Mouse (Mus musculus): ENCODE results near the gene Hes5.

The Hes5 gene

DNA sequence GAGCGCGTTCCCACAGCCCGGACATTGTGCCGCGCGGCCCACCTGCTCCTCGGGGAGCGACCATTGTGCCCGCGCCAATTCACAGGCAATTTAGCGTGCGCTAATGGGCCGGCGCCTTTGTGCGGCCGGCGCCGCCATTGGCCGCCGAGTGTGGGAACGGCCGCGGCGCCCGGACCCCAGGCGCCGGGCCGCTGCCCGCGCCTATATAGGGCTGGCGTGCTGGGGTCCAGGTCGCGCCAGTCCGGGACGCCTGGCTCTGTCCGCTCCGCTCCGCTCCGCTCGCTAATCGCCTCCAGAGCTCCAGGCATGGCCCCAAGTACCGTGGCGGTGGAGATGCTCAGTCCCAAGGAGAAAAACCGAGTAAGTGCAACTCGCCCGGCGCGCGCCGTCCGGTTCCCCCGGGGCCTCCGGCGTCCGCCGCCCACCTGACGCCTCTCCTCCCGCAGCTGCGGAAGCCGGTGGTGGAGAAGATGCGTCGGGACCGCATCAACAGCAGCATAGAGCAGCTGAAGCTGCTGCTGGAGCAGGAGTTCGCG, at the start of gene Hes5:
Gene Hes5, plus strand, starts transcription at position 234 of the 536 bp plus-strand sequence.
- Histone ChIP-seq H3K9me3 (ENCODE audit: low read length) (no peaks in the 10 kb centered on the region), H3K27me3 (ENCODE audit: insufficient read depth, low read length) (peaks cover 76% of the 10 kb centered on the region), H3K36me3 (ENCODE audit: insufficient read depth, low read length) (no peaks in the 10 kb centered on the region), H3K4me1 (replicated peaks; ENCODE audit: low read depth, low read length) (peaks cover 72% of the 10 kb centered on the region), H3K4me3 (replicated peaks; ENCODE audit: low read length) (peak within 1 kb of the TSS; percentile 83)
- TF ChIP-seq POU5F1 (IDR thresholded peaks at IDR 0.05; ENCODE audit: borderline replicate concordance, low read length) (no peak), NANOG (IDR thresholded peaks at IDR 0.05; ENCODE audit: borderline replicate concordance, low read length) (no peak), CTCF (conservative IDR thresholded peaks at IDR 0.05; ENCODE audit: low read length) (no peak)

DNA sequence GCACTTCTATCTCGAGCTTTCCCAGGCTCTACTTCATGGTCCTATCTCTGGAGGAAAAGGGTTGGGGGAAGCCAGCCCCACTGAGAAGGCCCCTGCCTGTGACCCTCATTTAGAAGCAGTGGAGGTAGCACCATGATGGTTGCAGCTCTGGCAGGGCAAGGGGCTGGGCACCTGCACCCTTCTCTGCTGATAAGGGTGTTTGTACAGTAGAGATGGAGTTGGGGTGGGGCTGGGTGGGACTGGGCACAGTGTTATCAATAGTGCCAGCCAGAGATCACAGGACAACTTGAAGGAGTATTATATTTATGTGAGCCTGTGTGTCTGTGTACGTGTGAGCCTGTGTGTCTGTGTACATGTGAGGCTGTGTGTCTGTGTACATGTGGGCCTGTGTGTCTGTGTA, 49.1 kb upstream of the Hes5 start:
- Histone ChIP-seq H3K27me3 (ENCODE audit: insufficient read depth, low read length) (0 out of 2 replicates have a peak, but pooled peaks cover 3% of the 10 kb centered on the region), H3K36me3 (ENCODE audit: insufficient read depth, low read length) (no peaks in the 10 kb centered on the region), H3K9me3 (ENCODE audit: low read length) (peaks cover 4% of the 10 kb centered on the region; the same call in 1 of the 2 replicates), H3K4me1 (replicated peaks; ENCODE audit: low read depth, low read length) (peaks cover 14% of the 10 kb centered on the region), H3K4me3 (replicated peaks; ENCODE audit: low read length) (no peak overlapping the region)
- TF ChIP-seq NANOG (IDR thresholded peaks at IDR 0.05; ENCODE audit: borderline replicate concordance, low read length) (no peak), POU5F1 (IDR thresholded peaks at IDR 0.05; ENCODE audit: borderline replicate concordance, low read length) (no peak), CTCF (conservative IDR thresholded peaks at IDR 0.05; ENCODE audit: low read length) (no peak)

DNA sequence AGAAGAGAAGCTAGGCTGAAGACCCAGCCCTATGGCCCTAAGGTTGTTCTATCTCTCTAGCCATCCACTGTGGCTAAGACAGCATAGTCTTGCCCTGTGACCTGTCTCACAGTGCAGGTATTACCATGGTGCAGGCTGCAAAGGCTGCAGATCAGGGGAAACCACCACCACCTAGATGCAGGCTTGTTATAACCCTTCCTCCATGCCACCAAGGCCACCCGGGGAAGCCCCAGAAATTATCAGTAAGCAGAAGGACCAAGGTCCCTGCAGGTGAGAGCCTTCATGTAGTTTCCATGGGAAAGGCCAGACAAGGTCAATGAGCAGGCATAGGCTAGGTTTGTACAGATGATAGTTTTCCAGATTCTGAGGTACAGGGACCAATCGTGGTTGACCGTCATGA, 46.9 kb upstream of the Hes5 start:
- no peak for TF ChIP-seq NANOG (IDR thresholded peaks at IDR 0.05; ENCODE audit: borderline replicate concordance, low read length)
- TF ChIP-seq CTCF (conservative IDR thresholded peaks at IDR 0.05; ENCODE audit: low read length), result no peak
- no peak for TF ChIP-seq POU5F1 (IDR thresholded peaks at IDR 0.05; ENCODE audit: borderline replicate concordance, low read length)
- H3K4me3 ChIP-seq (replicated peaks; ENCODE audit: low read length), result no peak overlapping the region
- no peaks in the 10 kb centered on the region for H3K36me3 ChIP-seq (ENCODE audit: insufficient read depth, low read length)
- 0 out of 2 replicates have a peak, but pooled peaks cover 3% of the 10 kb centered on the region for H3K27me3 ChIP-seq (ENCODE audit: insufficient read depth, low read length)
- H3K9me3 ChIP-seq (ENCODE audit: low read length), result peaks cover 4% of the 10 kb centered on the region; the same call in 1 of the 2 replicates
- H3K4me1 ChIP-seq (replicated peaks; ENCODE audit: low read depth, low read length), result peaks cover 3% of the 10 kb centered on the region

DNA sequence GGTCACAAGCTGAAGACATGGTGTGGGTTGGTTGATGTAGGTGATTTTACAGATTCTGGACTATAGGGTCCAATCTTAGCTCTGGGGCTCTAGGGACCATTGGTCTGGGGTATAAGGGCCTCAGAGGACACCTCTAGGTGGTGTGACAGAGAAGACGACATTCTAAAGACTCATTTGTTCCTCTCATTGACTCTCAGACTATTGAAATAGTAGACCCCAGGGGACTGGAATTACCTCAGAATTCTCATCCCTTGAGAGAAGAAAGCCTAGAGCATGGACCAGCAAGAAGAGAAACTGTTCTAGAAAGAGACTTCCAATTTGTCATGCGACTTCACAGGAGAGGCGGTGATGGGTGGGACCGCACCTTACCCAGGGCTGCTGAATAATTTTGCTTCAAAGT, 46.5 kb upstream of the Hes5 start:
- peaks cover 4% of the 10 kb centered on the region; the same call in 1 of the 2 replicates for H3K9me3 ChIP-seq (ENCODE audit: low read length)
- TF ChIP-seq POU5F1 (IDR thresholded peaks at IDR 0.05; ENCODE audit: borderline replicate concordance, low read length) (no peak), CTCF (conservative IDR thresholded peaks at IDR 0.05; ENCODE audit: low read length) (no peak), NANOG (IDR thresholded peaks at IDR 0.05; ENCODE audit: borderline replicate concordance, low read length) (no peak)
- no peak overlapping the region for H3K4me3 ChIP-seq (replicated peaks; ENCODE audit: low read length)
- H3K27me3 ChIP-seq (ENCODE audit: insufficient read depth, low read length), result 0 out of 2 replicates have a peak, but pooled peaks cover 3% of the 10 kb centered on the region
- H3K36me3 ChIP-seq (ENCODE audit: insufficient read depth, low read length), result no peaks in the 10 kb centered on the region
- peaks cover 2% of the 10 kb centered on the region; the same call in 1 of the 2 replicates for H3K4me1 ChIP-seq (replicated peaks; ENCODE audit: low read depth, low read length)

DNA sequence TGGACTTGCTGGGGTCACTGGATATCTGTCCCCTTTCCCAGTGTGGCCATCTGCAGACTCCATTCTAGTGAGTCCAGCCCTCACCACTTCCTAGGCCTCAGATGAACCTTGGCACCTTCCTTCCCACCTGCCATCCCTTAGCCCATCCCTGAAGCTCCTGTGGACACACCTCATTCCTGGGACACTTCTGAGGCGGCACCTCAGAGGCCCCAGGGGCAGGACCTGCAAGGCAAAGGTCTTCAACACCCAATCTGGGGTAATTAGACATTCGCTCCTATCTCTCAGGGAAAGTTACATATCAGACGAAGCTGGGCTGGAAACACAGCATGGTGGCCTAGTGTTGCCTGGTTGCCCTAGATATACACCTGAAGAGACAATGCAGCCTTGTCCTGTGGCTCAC, 46.0 kb upstream of the Hes5 start:
- TF ChIP-seq NANOG (IDR thresholded peaks at IDR 0.05; ENCODE audit: borderline replicate concordance, low read length), result no peak
- no peak for TF ChIP-seq CTCF (conservative IDR thresholded peaks at IDR 0.05; ENCODE audit: low read length)
- TF ChIP-seq POU5F1 (IDR thresholded peaks at IDR 0.05; ENCODE audit: borderline replicate concordance, low read length), result no peak
- Histone ChIP-seq H3K9me3 (ENCODE audit: low read length) (peaks cover 1% of the 10 kb centered on the region; the same call in 1 of the 2 replicates), H3K36me3 (ENCODE audit: insufficient read depth, low read length) (no peaks in the 10 kb centered on the region), H3K4me1 (replicated peaks; ENCODE audit: low read depth, low read length) (peaks cover 2% of the 10 kb centered on the region; the same call in 1 of the 2 replicates), H3K4me3 (replicated peaks; ENCODE audit: low read length) (no peak overlapping the region), H3K27me3 (ENCODE audit: insufficient read depth, low read length) (0 out of 2 replicates have a peak, but pooled peaks cover 3% of the 10 kb centered on the region)

DNA sequence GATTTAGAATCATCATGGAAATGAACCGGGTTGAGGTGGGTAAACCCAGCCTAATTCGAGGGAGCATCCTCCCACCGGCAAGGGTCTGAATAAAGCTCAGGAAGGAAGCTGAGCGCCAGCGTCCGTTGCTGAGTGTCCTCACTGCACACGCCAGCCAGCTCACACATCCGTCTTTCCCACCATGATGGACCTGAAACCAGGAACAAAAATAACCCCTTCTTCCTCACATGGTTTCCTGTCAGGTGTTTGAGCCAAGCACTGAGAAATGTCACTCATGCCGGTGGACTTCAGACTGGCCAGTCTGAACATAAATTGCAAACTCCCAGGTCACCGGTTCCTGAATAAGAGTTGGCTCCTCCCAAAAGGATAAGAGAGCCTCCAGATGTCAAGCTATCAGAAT, 45.4 kb upstream of the Hes5 start:
- Histone ChIP-seq H3K9me3 (ENCODE audit: low read length) (no peaks in the 10 kb centered on the region), H3K27me3 (ENCODE audit: insufficient read depth, low read length) (0 out of 2 replicates have a peak, but pooled peaks cover 3% of the 10 kb centered on the region), H3K4me1 (replicated peaks; ENCODE audit: low read depth, low read length) (peaks cover 2% of the 10 kb centered on the region; the same call in 1 of the 2 replicates), H3K36me3 (ENCODE audit: insufficient read depth, low read length) (no peaks in the 10 kb centered on the region), H3K4me3 (replicated peaks; ENCODE audit: low read length) (no peak overlapping the region)
- no peak for TF ChIP-seq POU5F1 (IDR thresholded peaks at IDR 0.05; ENCODE audit: borderline replicate concordance, low read length)
- no peak for TF ChIP-seq NANOG (IDR thresholded peaks at IDR 0.05; ENCODE audit: borderline replicate concordance, low read length)
- TF ChIP-seq CTCF (conservative IDR thresholded peaks at IDR 0.05; ENCODE audit: low read length), result no peak

DNA sequence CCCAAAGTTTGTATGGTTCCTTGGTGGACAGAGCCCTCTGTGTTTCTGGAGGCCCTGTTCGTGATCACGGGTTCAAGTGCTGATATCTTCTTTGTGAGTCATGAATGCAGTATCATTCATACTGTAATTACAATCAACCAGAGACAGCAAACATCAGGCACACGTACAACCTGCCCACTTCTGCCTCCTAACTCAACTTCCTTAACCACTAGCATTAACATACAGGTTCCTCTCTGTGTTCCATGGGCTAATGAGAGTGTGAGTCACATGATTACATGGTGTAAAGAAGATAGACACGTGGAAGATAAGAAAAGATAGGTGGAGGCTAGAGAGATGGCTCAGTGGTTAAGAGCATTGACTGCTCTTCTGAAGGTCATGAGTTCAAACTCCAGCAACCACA, 44.1 kb upstream of the Hes5 start:
- H3K36me3 ChIP-seq (ENCODE audit: insufficient read depth, low read length), result no peaks in the 10 kb centered on the region
- H3K9me3 ChIP-seq (ENCODE audit: low read length), result no peaks in the 10 kb centered on the region
- H3K4me3 ChIP-seq (replicated peaks; ENCODE audit: low read length), result no peak overlapping the region
- TF ChIP-seq NANOG (IDR thresholded peaks at IDR 0.05; ENCODE audit: borderline replicate concordance, low read length) (no peak), POU5F1 (IDR thresholded peaks at IDR 0.05; ENCODE audit: borderline replicate concordance, low read length) (no peak), CTCF (conservative IDR thresholded peaks at IDR 0.05; ENCODE audit: low read length) (no peak)
- 0 out of 2 replicates have a peak, but pooled peaks cover 3% of the 10 kb centered on the region for H3K27me3 ChIP-seq (ENCODE audit: insufficient read depth, low read length)
- no peaks in the 10 kb centered on the region for H3K4me1 ChIP-seq (replicated peaks; ENCODE audit: low read depth, low read length)

DNA sequence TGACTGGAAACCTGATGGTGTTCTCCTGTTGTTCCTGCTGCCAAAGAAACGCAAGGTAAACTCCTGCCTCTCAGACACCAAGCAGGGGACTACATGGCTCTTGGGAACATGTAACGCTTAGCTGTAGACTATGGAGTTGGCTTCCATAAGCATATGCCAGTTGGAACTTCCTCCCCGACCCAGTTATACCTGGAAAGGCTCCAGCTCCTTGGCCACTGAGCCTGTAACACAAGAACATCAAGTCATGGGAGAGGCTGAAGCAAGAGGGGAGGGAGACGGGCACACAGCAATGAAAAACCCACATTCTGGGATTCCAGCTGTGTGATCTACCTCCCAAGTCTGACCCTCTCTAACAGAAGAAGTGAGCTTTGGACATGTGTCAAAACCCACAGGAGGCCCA, 38.4 kb upstream of the Hes5 start:
- TF ChIP-seq NANOG (IDR thresholded peaks at IDR 0.05; ENCODE audit: borderline replicate concordance, low read length) (no peak), POU5F1 (IDR thresholded peaks at IDR 0.05; ENCODE audit: borderline replicate concordance, low read length) (no peak), CTCF (conservative IDR thresholded peaks at IDR 0.05; ENCODE audit: low read length) (no peak)
- Histone ChIP-seq H3K4me3 (replicated peaks; ENCODE audit: low read length) (no peak overlapping the region), H3K9me3 (ENCODE audit: low read length) (no peaks in the 10 kb centered on the region), H3K4me1 (replicated peaks; ENCODE audit: low read depth, low read length) (peaks cover 16% of the 10 kb centered on the region), H3K36me3 (ENCODE audit: insufficient read depth, low read length) (no peaks in the 10 kb centered on the region), H3K27me3 (ENCODE audit: insufficient read depth, low read length) (peaks cover 27% of the 10 kb centered on the region)
